Comparison of ENCODE assay signal across 8 mouse cellular contexts in genomic region chr4:126619691-126620330, GRCm38 (mm10). TPM values are rescaled to one million over a fixed set of nuclear protein-coding genes. Genes with fewer than 3 reads are reported as not detected.
A peak's percentile ranks its signal among the peaks of the same experiment; 100 is the strongest.
DNase-seq lines count a peak whose midpoint lies in the region; ATAC-seq lines count a peak whose summit lies in the region.

No protein-coding gene starts in this region.

- H3K27me3 ChIP-seq in kidney, embryonic 15.5 days = peaks cover 44% of the 10 kb centered on the region
- H3K27me3 ChIP-seq in hindbrain, embryonic 15.5 days = peaks cover 12% of the 10 kb centered on the region
- peaks cover 22% of the 10 kb centered on the region for H3K27me3 ChIP-seq in midbrain, embryonic 16.5 days (ENCODE audit: control insufficient read depth, insufficient read depth, low read depth, low read length)

- no peak overlapping the region for H3K27ac ChIP-seq in kidney, embryonic 15.5 days
- no peak overlapping the region for H3K27ac ChIP-seq in hindbrain, embryonic 15.5 days (replicated peaks)
- no peak overlapping the region for H3K27ac ChIP-seq in midbrain, embryonic 16.5 days (ENCODE audit: low read length)

- H3K4me2 ChIP-seq in kidney, embryonic 15.5 days = peak overlapping the region; percentile 67
- peak overlapping the region; percentile 65 for H3K4me2 ChIP-seq in hindbrain, embryonic 15.5 days
- H3K4me2 ChIP-seq in midbrain, embryonic 16.5 days (ENCODE audit: low read length) = peak overlapping the region; percentile 50

- no peaks in the 10 kb centered on the region for H3K9me3 ChIP-seq in kidney, embryonic 15.5 days (replicated peaks)
- no peaks in the 10 kb centered on the region for H3K9me3 ChIP-seq in hindbrain, embryonic 15.5 days
- H3K9me3 ChIP-seq in midbrain, embryonic 16.5 days (replicated peaks; ENCODE audit: control insufficient read depth, low read length, poor library complexity, severe bottlenecking) = no peaks in the 10 kb centered on the region

- H3K9ac ChIP-seq in kidney, embryonic 15.5 days = peak overlapping the region; percentile 30
- H3K9ac ChIP-seq in hindbrain, embryonic 15.5 days = peak overlapping the region; percentile 43
- peak overlapping the region; percentile 52 for H3K9ac ChIP-seq in midbrain, embryonic 16.5 days (ENCODE audit: low read depth, low read length)

- H3K36me3 ChIP-seq in kidney, embryonic 15.5 days = no peaks in the 10 kb centered on the region
- no peaks in the 10 kb centered on the region for H3K36me3 ChIP-seq in hindbrain, embryonic 15.5 days
- no peaks in the 10 kb centered on the region for H3K36me3 ChIP-seq in midbrain, embryonic 16.5 days (ENCODE audit: control insufficient read depth, insufficient read depth, low read length)

- peak overlapping the region; percentile 39 for H3K4me3 ChIP-seq in kidney, embryonic 15.5 days (replicated peaks)
- H3K4me3 ChIP-seq in hindbrain, embryonic 15.5 days = peak overlapping the region; percentile 35
- H3K4me3 ChIP-seq in midbrain, embryonic 16.5 days (ENCODE audit: low read depth, low read length) = peak overlapping the region; percentile 28

- peaks cover 9% of the 10 kb centered on the region for H3K4me1 ChIP-seq in kidney, embryonic 15.5 days
- peaks cover 13% of the 10 kb centered on the region for H3K4me1 ChIP-seq in hindbrain, embryonic 15.5 days (replicated peaks)
- peaks cover 2% of the 10 kb centered on the region; the same call in 1 of the 2 replicates for H3K4me1 ChIP-seq in midbrain, embryonic 16.5 days (ENCODE audit: control insufficient read depth, insufficient read depth, low read length)

- no peak for ATAC-seq in kidney, embryonic 15.5 days (replicated peaks; ENCODE audit: low FRiP score)
- peak; percentile 34; the same call in 1 of the 2 replicates for ATAC-seq in hindbrain, embryonic 15.5 days (ENCODE audit: low FRiP score, low read depth)
- peak; percentile 48; the same call in 1 of the 2 replicates for ATAC-seq in midbrain, embryonic 16.5 days

- no peak for DNase-seq in kidney, postnatal 25 days
- peak; percentile 82 for DNase-seq in embryo, embryonic 11 days
- no peak for DNase-seq in cerebellum, adult 9-10 months
- DNase-seq in adipocyte (ENCODE audit: low spot score) = no peak
- DNase-seq in thymus, postnatal 10 days (ENCODE audit: low spot score in 2 of 2) = no peak

- 2% methylated on average over 32 of the region's 33 CpGs for WGBS in kidney, embryonic 15.5 days
- 3% methylated on average over 33 of the region's 33 CpGs for WGBS in hindbrain, embryonic 15.5 days
- 1% methylated on average over 33 of the region's 33 CpGs for WGBS in midbrain, embryonic 16.5 days

RNA-seq across cellular contexts. Expression of gene 5730409E04Rik, which starts 10.2 kb away (rescaled TPM):
- polyA plus RNA-seq in kidney, embryonic 15.5 days (2015; fragmentation: Nextera tagmentation; extraction: Ambion mirVana) = 1.6 and 2.2 TPM in 2 replicates
- polyA plus RNA-seq in hindbrain, embryonic 15.5 days (2015; fragmentation: Nextera tagmentation; extraction: Ambion mirVana) = 16.4 and 18.9 TPM in 2 replicates
- 14.9 and 16.7 TPM in 2 replicates for polyA plus RNA-seq in midbrain, embryonic 16.5 days (2015; fragmentation: Nextera tagmentation; extraction: Ambion mirVana)

RNA-seq across cellular contexts. Expression of gene Psmb2, which starts 57.6 kb away (rescaled TPM):
- 457 and 491 TPM in 2 replicates for polyA plus RNA-seq in kidney, embryonic 15.5 days (2015; fragmentation: Nextera tagmentation; extraction: Ambion mirVana)
- polyA plus RNA-seq in hindbrain, embryonic 15.5 days (2015; fragmentation: Nextera tagmentation; extraction: Ambion mirVana) = 400 and 413 TPM in 2 replicates
- polyA plus RNA-seq in midbrain, embryonic 16.5 days (2015; fragmentation: Nextera tagmentation; extraction: Ambion mirVana) = 393 and 408 TPM in 2 replicates
